Mouse (Mus musculus) R1 (cell line): ENCODE measurements around the gene Celf5.
A peak's percentile ranks its signal among the peaks of the same experiment; 100 is the strongest.

Experiments used
- DNase-seq: peaks from one replicate; pipeline ENCODE4 v3.0.0-alpha.2; 2018; ENCODE audit warnings: low read depth, low spot score

Gene Celf5

DNA sequence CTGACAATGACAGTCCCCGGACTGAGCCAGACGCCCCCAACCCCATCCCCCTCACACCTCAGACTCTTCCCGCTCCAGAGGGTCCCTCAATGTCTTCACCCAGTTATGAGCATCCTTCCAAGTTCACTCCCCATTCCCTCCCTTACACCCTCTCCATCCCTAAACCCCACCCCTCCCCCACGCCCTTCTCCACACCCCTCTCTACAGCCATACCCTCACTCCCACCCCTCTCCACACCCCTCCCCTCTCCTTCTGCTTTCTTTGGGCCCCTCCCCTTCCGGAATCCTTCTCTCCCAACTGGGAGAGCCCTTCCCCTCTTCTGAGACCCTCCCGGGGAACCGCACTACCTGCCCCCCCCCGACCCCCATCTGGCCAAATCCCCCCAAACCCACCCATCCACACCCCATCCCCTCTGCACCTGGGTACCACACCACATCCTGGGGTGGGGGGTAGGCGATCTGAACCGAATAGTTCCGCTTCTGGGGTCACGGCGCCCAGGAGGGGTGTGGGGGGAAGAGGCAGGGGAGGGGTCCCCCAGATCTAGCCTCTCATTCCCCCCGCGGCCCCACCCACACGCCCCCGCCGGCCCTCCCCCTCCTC is 10.0 kb downstream of the Celf5 start:
- peak; percentile 62 for DNase-seq

DNA sequence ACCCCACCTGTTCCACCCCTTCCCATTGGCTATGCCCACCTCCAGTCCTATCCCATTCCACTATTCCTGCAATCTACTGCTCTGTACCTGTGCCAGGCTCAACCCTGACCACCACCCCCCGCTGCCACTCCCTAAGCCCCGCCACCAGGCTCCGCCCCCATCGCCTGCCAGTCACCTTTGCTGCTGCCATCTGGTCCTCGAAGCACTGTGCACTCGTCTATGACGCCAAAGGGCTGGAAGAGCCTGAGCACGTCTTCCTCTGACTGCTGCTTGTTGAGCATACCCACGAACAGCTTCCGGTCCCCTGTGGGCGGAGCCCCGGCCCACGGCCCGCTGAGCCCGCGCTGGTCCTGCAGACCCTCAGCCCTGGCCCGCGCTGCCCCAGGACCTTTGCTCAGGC is 12.1 kb downstream of the Celf5 start:
- DNase-seq: no peak

DNA sequence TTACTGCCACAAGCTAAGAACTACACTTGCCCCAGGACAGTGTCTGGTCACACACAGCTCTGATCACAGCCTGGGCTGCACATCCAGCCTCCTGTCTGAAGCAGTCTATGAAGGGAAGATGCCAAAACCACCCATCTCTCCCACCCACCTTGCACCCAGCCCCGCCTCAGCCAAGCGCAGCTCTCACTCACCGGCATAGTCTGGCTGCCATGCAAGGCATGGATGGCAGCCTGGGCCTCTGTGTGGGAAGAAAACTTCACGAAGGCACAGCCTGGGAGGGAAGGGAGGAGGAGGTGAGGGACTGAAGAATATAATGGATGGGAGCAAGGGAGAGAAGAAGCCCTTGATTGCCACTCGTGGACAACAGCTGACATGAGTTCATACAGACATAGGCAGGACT is 13.3 kb downstream of the Celf5 start:
- DNase-seq: no peak

DNA sequence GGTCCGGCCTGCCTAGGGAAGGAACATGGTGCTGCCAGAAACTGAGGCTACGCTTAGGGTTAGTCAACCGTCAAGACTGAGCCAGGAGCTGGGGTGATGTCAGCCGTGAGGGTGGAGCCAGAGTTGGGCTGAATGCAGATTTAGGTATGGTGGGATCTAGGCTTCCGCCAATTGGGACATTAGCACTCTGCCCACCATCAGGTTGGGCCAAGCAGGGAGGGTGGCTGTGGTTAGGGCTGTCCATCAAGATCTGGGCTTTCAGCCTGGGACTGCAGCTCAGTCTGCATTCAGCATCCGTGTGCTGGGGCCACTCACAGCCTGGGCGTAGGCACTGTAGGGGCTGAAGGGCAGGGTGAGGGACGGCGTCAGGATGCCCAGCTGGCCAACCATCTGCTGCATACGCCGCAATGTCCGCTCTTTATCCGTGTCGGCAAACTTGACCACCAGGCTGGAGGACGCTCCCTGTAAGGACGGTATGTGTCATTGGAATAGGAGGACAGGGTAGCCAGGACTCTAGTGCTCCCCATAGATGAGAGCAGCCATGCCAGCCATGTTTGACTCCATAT is 14.8 kb downstream of the Celf5 start:
- DNase-seq: no peak

GRCm38 (mm10) chr10:81466881-81467280 is 15.6 kb downstream of the Celf5 start:
- no peak for DNase-seq

- DNase-seq: no peak
These were observed 16.4 kb downstream of the Celf5 start for GRCm38 (mm10) chr10:81466066-81466465.

DNA sequence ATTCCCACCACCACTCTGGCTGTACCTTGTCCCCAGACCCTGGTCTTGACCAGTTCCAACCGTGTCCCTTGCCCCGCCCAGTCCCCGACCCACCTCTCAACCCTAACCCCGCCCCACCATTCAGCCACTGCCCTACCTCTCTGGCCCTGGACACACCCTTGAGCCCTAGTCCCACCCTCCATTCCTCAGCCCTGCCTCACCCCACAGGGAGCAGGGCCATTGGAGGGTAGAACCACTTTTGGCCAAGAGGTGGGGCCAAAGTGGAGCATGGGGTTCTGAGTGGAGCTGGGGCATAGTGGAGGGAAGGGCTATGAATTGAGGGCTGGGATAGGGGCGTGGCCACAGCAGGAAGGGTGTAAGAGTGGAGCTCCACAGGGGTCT is 17.3 kb downstream of the Celf5 start:
- peak; percentile 100 for DNase-seq

GRCm38 (mm10) chr10:81464405-81465264 is 17.9 kb downstream of the Celf5 start:
- DNase-seq: peak; percentile 95

- no peak for DNase-seq
These were observed 19.0 kb downstream of the Celf5 start for GRCm38 (mm10) chr10:81463531-81463930.

- DNase-seq: no peak
These were observed 19.6 kb downstream of the Celf5 start for GRCm38 (mm10) chr10:81462917-81463316.

GRCm38 (mm10) chr10:81462415-81462804 is 20.1 kb downstream of the Celf5 start:
- DNase-seq: no peak

DNA sequence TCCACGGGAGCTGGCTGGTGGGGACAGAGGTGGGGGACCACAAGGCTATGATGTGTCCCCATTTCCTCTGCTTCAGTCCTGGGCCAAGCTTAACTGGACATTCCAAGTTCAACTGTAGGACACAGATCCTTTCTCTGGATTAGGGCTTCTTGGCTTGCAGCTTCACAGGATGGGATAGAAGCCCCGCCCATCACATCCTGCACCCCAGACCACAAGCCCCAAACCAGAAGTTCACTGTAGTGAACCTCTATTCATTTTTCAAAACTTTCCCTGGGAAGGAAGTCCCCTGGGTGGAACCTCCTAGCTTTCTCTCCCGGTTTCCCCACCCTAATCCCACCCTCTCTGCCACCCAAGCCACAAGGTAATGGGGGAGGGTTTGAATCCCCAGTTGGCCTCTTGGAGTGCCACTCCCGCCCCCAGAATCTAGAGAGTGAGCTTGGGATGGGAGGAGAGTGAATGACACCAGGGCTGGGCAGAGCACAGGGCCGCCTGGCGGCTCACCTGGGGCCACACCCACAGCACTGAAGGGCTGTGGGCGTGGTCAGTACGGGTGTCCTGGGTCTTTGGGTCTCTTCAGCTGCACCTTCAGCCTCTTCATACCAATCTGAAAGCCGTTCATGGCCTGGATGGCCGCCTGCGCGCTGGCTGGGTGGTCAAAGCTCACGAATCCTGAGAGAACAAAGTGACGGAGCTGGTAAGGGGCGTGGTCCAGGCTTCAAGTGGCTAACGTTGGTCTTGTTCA is 20.7 kb downstream of the Celf5 start:
- peak; percentile 50 for DNase-seq

DNA sequence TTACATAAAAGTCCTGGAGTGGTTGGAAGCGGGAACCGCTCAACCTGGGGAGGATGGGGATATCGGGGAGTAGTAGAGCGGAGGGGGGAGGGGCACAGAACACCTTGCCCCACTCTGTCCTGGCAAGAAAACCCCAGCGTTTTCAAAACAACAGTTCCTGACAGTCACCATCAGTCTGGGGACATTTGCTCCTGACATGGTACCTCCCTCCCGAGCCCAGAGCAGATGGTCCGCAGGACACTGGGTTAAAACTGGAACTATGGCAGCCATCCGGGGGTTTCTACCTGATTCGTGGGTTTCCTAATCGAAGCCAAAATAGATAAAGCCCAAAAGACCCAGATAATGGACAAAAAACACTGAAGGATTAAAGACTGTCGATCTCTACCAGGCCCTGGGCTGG is 21.6 kb downstream of the Celf5 start:
- DNase-seq: no peak

- DNase-seq: no peak
These were observed 22.0 kb downstream of the Celf5 start for GRCm38 (mm10) chr10:81460471-81460870.

- no peak for DNase-seq
These were observed 23.1 kb downstream of the Celf5 start for GRCm38 (mm10) chr10:81459399-81459798.

GRCm38 (mm10) chr10:81458267-81458666 is 24.2 kb downstream of the Celf5 start:
- no peak for DNase-seq

GRCm38 (mm10) chr10:81457624-81458023 is 24.9 kb downstream of the Celf5 start:
- no peak for DNase-seq

GRCm38 (mm10) chr10:81456983-81457563 is 25.4 kb downstream of the Celf5 start:
- DNase-seq: no peak

DNA sequence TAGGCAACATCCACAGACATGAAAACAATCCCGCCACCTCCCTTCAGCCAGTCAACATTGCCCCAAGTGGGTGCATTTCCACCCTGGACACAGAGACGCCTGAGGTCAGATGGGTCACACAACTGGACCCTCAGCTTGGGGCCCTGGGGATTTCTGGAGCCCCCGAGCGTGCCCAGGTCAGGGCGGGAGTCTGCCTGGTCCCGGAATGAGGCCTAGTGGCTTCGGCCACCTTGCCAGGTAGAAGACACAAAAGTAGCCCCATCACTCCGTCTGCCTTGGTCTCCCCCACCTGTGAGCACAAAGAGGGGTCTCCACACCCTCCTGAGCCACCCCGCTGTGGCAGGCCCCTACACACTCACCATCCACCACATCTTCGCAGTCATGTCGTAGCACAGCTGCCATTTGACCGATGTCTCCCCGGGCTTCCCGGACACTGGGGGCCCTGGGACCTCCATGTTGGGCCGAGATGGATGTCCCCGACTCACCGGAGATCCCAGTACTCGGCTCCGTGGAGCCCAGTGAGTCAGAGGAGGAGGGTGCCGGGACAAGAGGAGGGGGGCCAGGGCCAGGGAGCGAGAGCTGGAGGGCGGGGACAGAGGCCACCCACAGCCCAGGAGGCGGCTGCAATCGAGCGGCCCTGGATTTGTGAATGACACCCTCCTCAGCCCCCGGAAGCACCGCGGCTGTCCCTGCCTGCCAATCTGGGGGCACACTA is 27.2 kb downstream of the Celf5 start, which contains the start of gene Nfic:
Gene Nfic, minus strand, starts transcription at position 455 of the 715 bp plus-strand sequence.
- DNase-seq: no peak

- DNase-seq: no peak
These were observed 28.4 kb downstream of the Celf5 start for GRCm38 (mm10) chr10:81454106-81454505.

GRCm38 (mm10) chr10:81452947-81453288 is 29.6 kb downstream of the Celf5 start:
- DNase-seq: no peak
